Mouse (Mus musculus): ENCODE measurements around the gene Xbp1.
"Not testable (repeated sequence)": the region's sequence is repeated elsewhere in the genome, so short reads cannot be mapped to it uniquely, and the experiment has no call there.

Gene Xbp1

DNA sequence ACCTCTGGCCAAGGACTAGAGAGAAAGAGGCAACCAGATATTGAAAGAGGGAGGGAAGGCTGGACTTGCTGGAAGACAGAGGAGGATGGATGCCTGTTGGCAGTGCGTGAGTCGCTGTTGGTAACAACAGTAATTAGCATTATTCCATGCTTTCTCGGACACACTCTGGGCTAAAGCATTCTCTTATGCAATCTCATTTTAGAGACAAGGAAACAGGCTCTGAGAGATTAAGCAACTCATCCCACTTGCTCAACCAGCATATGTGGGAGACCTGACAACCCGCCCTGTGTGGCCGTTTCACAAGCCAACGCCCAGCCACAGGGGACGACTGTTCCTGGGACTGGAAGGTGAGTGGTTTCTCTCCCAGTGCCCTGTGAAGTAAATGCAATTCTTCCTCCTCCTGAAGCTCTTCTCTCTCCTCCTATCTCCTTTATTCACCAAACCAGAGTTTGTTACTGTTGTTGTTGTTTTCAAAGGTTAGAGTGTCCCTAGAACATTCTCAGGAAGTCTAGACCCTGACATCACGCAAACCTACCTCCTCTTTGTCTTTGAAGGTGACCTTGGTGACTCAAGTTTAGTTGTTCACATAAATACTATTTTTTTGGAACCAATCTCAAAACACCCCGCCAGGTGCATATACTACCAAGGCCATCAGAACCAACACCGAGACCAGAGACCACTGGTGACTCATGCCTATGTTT is 18.0 kb upstream of the Xbp1 start:
- DNase-seq (ENCODE audit: low spot score) = no peak

DNA sequence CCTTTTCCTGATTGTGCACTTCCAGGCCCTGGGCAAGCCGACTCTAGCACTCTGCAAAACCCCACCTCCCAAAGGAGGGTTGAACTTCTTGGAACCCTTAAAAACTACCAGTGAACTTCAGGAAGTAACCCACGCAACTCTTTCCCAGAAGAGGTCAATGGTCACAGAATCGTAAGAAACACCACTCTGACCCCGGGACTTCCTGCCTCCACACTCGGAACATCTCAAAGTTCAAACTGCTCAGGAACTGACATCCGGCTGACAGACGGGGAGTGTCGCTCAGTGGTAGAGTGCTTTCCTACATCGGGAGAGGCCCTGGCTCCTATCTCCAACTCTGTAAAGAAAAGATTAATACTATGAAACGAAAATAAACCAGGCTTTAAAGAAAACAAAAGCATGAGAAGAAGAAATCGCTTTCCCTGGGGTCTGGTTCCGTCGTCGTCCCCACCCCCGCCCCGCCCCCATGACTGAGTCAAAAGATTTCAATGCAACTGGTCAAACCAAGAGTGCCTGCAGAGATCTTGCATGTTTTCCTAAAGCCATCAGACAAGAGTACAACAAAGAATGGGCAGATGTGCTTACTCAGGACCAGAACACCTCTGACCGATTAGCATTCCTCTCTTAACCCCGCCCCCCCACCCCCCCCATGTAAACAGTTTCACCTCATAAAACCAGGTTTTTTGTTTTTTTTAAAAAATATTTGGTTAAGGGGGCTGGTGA is 14.4 kb upstream of the Xbp1 start:
- peak; percentile 71 for DNase-seq (ENCODE audit: low spot score)

DNA sequence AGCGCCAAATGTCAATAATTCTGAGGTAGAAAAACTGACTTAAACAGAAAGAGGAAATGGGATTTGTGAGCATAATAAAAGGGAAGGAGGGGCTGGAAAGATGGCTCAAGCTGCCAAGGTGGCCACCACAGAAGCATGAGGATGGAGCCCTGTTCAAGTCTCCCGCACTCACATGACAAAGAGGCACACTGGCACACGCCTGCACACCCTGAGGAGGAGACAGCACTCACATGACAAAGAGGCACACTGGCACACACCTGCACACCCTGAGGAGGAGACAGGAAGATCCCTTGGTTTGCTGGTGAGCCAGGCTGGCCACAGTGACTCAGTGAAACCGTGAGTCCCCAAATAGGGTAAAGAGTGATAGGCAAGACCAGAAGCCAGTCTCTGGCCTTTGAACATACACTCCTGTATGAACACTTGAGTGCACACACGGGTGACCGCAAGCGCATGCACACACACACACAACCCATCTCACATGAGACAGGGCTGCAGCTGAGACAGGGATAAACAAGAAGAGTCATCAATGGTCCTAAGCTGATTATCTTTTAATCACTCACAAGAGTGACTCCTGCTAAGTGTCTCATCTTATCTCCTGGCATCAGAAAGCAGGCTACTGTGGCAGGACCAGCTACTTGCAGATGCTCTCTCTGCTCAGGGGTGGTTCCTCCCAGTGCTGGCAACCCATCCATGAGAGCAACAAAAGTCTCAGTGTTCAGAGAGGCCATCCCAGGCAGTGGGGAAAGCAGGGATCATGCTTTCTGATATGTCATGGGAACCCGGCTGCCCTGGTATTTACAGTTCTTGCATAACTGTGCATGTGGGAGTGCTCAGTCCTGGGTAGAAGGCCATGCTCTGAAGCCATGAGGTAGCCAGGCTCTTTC is 11.0 kb upstream of the Xbp1 start:
- DNase-seq (ENCODE audit: low spot score) = no peak

DNA sequence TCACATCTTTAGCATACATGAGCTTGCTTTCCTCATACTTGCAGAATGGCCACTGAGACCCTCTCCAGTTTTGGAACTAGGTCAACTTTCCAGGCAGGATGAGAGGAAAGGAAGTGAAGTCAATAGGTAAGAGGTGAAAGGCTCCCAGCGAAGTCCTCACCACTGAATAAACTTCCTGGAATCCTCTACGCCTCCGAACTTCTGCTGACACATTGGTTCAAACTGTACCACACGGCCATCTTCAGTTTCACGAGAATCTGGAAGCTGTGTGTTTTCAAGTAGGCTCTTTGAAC is 10.4 kb upstream of the Xbp1 start:
- no peak for DNase-seq (ENCODE audit: low spot score)

DNA sequence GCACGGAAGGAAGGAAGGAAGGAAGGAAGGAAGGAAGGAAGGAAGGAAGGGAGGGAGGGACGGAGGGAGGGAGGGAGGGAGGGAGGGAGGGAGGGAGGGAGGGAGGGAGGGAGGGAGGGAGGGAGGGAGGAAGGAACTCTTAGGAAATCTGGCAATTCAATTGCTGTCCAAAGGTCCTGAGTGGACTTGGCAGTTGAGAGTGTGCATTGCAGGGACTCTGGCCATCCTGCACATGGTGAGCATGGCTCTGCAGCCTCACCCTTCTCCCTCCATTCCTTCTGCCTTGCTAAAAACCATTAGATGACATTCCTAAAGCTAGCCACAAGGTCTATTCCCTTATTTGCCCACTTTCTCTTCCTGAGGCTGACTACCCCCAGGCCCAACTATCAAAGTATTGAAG is 9.8 kb upstream of the Xbp1 start:
- not testable (repeated sequence) for DNase-seq (ENCODE audit: low spot score)

DNA sequence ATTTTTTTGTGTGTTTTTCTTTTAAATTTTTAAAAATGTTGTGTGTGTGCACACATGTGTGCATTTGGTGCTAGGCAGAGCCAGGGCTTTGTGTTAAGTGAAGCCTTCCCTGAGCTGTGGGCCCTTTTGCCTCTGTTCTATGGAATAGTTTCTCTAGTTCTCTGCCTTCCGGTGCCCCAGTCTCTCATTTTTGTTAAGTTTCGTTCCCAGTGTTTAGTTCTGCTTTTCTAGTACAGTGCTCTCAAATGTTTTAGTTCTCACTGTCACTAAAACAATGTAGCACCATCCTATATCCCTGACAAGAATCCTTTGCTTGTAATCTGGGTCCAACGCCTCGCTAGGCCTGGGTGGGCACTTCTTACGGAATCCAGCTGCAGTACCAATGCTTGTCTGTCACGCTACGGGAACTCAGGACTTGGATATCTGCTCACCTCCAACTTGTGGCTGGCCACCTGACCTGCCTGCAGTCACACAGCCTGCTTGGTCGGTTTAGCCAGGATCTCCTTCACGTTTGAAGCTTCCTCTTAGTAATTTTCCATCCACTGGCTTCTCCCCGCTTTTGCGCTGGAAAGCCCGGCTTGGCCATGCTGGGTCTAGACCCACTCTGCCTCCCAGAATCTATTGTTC is 8.2 kb upstream of the Xbp1 start:
- no peak for DNase-seq (ENCODE audit: low spot score)

DNA sequence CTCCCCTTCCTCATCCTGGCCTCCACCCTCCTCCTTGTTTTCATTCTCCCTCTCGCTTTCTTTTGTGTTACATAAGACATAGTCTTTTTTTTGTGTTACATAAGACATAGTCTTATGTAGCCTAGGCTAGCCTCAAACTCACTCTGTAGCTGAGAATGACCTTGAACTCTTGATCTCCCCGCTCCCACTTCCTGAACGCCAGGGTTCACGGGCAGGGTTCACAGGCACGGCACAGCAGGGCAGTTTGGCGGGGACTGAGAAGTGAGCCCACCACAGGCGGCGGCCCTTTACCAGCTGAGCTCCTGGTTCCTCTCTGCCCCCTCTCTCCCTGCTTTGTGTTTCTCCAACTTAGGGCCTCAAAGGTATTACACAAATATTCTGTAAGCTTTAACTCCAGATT is 7.5 kb upstream of the Xbp1 start:
- DNase-seq (ENCODE audit: low spot score) = no peak

DNA sequence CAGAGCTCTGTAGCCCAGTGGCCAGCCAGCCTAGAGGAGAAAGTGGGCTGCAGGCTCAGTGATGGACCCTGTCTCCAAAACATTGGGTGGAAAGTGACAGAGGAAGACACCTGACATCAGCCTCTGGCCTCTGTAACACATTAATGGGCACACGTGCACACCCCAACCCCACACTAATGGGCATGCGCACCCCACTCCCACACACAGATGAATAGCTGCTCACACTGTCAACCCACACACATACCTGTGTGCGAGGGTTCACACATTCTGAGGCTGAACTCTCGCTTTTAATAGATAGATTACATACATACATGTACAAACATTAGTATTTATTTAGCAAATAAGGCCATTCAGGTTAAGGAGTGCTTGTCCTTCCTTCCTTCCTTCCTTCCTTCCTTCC is 6.4 kb upstream of the Xbp1 start:
- no peak for DNase-seq (ENCODE audit: low spot score)

DNA sequence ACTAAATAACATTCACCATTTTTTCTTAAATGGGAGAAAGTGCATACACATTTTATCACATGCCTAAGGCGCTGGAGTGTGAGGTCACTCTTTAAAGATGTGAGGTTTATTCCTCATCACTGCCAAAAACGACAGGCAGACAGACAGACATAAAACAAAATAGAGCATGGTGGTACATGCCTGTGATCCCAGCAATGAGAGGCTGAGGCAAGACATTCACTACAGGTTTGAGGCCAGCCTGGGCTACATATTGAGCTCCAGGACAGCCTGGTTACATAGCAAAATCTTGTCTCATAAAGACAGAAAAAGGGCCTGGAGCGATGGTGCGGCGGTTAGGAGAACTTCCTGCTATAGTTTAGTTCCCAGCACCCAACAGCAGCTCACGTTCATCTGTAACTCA is 5.3 kb upstream of the Xbp1 start:
- no peak for DNase-seq (ENCODE audit: low spot score)

DNA sequence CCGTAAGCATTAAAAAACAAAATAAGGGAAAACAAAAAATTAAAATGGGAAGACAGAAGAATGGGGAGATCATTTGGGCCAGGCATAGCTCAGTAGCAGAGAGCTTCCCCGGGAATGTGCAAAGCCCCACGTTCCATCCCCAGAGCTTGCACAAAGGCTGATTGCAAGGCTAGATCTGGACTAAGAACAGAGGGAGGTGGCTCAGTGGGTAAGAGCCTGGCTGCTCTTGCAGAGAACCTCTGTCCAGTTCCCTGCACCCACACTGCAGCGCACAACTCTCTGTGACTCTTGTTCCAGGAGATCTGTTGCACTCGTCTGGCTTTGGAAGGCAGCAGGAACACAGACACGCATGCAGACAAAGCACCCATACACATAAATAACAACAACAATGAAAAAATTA is 4.8 kb upstream of the Xbp1 start:
- DNase-seq (ENCODE audit: low spot score) = no peak

DNA sequence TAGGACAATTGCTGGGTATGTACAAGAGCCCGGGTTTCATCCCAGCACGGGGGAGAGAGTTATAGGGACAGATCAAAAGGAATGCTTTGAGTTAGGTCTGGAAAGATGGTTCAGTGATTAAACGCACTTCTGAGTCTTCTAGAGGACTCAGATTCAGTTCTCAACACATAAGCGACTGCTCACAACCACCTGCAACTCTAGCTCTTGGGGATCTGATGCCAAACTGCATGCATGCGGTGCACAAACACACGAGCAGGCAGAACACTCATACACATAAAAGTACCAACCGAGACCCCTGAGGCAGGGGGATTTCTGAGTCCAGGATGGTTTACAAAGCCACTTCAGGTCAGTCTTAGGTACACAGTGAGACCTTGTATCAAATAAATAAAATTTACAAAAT is 4.3 kb upstream of the Xbp1 start:
- no peak for DNase-seq (ENCODE audit: low spot score)

DNA sequence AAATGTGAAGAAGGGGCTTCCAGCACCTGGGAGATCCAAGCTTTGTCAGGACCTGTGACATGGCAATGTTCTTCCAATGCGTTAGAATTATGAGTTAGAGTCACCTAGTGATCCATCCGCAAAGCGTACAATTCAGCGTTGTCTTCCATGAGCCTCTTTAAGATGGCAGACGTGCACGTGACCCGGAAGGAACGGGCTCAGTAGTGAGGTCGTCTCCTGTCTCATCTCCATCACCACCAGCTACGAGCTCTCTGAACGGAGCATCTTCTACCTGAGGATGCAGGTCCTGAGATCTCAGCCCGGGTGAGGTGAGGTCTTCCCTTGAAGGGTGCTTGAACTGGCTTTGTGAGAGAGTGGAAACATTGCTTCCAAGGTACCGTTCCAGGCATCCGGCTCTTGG is 3.8 kb upstream of the Xbp1 start:
- no peak for DNase-seq (ENCODE audit: low spot score)

DNA sequence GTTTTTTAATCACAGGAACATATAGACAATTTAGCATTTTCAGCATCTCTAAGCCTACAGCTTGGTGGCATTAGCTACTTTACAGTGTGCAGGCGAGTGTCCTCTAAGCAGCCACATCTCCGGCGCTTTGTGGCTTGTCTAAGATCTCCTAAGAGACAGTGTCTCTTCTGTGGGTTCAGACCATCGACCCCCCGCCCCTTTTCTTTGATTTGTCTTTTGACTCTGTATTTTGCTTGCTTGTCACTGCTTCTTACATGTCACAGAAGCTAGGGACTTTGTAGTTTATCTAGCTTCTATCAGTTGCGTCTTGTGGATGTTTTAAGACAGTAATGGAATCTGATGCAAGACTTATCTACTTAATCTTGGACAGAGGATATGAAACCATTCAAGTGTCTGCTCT is 3.1 kb upstream of the Xbp1 start:
- DNase-seq (ENCODE audit: low spot score) = no peak

DNA sequence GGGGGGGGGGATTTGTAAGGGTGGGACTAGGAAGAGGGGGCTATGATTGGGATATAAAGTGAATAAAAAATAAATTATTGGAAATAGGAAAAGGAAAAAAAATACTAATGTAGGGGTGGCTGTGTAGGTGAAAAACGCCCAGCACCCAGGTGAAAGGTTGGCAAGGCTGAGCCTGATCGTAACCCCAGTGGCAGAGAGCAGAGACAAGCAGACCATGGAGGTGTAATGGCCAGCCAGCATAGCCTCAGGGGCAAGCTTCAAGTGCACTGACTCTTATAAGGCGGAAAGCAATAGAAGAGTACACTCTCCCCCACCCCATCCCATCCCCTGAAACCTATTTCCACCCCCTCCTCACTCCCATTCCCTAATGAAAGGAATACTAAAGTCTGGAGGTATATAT is 778 bp upstream of the Xbp1 start:
- no peak for DNase-seq (ENCODE audit: low spot score)

DNA sequence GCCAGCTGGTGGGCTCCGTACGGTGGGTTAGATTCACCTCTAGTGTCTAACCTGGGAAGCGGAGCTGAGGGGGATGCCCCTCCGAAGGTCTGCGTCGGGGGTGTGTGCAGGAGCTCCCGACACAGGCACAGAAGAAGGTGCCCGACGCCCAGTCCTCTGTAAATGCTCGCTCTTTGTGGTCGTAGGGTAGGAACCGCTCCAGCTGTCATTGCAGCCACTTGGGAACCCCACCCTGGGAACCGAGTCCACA is 732 bp downstream of the Xbp1 start:
- DNase-seq (ENCODE audit: low spot score) = no peak

DNA sequence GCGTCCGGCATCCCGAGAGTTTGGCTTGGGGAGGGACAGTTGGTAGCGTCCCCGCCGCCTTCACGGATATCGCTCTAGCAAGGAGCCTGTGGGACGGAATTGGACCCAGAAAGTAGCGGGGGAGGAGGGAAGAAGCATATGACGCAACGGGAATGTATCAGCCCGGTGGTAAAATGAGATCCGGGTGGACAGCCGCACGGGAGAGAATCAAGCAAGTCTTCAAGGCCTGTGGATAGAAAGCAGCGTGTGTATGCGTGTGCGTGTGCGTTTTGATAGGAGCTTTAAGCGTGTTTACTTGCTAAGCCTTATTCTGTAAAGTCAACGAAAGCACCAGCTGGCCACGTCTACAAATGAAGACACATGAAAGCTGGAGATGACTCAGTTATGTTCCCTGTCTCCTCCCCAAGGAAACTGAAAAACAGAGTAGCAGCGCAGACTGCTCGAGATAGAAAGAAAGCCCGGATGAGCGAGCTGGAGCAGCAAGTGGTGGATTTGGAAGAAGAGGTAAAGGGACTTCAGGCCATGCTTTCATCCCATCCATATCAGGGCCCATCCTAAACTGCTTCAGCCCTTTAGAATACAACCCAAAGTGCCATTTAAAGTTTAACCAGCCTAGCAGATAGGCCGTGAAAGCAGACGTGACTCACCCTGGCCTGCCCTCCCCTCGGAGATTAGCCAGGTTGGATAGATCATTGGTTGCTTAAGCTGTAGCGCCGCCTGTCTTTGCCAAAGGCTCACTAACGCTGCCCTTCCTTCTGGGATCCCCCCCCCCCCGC is 1.2 kb downstream of the Xbp1 start:
- peak; percentile 82 for DNase-seq (ENCODE audit: low spot score)

DNA sequence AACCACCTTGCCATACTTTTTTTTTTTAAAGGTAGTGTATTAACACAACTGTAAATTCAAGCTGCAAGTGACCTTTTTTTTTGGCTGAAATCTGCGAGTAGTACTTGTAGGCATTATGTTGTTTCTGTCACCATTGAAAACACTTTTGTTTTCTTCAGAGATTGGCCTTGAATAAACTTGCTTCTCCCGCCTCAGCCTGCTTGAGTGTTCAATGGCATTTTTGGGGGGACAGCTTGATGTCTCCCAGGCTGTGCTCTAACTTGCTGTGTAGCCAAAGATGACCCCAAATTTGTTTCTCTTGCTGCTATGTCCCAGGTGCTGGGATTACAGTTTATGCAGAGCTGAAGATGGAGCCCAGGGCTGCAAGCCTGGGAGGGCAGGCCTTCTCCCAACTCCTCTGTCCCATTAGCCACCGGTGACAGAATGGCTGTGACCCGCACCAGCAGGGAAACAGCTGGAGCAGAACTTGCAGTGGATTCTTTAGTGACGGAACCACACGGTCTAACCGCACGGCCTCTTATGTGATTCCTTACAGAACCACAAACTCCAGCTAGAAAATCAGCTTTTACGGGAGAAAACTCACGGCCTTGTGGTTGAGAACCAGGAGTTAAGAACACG is 2.4 kb downstream of the Xbp1 start:
- no peak for DNase-seq (ENCODE audit: low spot score)

DNA sequence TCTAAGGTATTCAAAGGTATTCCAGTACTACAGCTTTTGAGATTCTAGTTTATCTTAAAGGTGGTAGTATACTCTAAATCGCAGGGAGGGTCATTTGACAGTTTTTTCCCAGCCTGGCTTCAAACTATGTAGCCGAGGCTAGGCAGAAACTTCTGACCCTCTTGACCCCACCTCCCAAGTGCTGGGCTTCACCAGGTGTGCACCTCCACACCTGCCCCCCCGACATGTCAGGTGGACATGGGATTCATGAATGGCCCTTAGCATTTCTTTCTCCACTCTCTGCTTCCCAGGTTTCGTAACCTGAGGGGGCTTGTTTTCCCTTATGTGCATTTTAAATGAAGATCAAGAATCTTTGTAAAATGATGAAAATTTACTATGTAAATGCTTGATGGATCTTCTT is 5.0 kb downstream of the Xbp1 start:
- no peak for DNase-seq (ENCODE audit: low spot score)

DNA sequence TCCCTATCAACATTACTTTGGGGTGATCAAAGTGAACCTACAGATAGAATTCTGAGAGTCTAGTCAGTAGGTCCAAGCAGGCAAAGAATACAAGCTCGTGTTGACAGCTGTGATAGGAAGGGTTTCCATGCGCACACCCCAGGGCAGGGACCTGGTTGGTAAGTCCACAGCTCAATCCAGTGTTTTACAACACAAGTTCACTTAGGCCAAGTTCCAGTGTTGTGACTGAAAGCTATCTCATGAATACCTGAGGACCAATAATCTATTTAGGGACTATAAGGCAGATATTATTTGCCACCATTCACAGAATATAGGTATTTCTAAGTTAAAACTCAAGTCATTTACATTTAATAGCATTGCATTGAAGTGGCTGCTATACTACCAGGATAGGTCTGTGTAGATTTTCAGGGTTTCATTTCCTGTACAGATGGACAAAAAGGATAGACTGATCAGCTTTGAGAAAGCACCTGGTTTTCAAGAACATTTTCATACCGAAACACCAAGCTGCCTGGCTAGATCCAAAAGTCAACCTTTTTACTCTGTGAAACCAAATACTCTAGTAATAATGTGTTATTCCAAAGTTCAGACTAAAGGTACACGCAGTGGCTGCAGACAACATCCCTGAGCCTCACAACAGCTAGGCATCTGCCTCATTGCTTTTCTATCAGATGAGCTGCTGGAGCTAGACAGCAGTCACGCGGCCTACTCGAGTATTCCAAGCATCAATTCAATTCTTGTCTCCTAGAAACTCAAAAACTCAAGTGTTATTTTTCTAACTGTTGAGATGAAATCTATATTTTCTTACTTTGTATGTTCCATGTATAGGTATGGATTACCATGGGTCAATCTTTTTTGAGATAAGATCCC is 6.3 kb downstream of the Xbp1 start:
- no peak for DNase-seq (ENCODE audit: low spot score)

DNA sequence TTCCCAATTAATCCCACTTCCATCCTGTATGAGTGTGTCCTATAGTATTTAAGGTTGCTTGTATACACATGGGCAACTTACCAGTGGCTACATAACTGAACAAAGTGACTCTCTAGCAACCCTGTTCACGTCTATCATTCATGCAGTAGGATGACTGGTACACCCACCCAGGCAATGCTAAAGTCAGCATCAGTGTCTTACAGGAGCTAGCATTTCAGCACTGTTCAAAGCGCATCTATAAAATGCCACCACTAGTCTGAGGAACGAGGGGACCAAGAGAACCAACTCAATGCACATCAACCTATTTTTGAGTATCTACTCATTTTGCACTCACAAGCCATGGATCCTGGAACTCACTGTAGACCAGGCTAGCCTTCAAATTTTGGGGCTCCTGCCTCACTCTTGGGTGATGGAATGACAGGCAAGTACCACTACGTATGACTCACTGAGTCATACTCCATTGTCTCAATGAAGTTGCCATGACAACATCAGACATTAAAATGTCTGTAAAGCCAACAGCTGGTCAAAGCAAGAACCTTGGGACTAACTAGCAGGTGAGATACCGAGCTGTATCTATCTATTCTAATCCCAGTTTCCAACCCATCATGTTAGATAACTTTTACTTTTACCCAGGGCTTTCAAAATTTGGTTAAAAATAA is 7.5 kb downstream of the Xbp1 start:
- DNase-seq (ENCODE audit: low spot score) = no peak

Measured in embryo, embryonic 10 days (tissue).